Mouse (Mus musculus): ENCODE results near the gene Comt. TPM values are rescaled to one million over a fixed set of nuclear protein-coding genes. Genes with fewer than 3 reads are reported as not detected.

Gene Comt
- polyA plus RNA-seq, 1 experiment from 2014 or later = 60.3 TPM

- Histone ChIP-seq H3K27me3 (no peaks in the 10 kb centered on the region), H3K4me1 (no peaks in the 10 kb centered on the region), H3K27ac (no peak overlapping the region), H3K4me3 (no peak overlapping the region), H3K9ac (0 out of 2 replicates have a peak overlapping the region, but pooled peaks have one; percentile 18), H3K4me2 (replicated peaks) (no peak overlapping the region), H3K36me3 (peaks cover 9% of the 10 kb centered on the region), H3K9me3 (replicated peaks) (no peaks in the 10 kb centered on the region)
- WGBS = 72% methylated on average over 6 of the region's 6 CpGs
- no peak for ATAC-seq (ENCODE audit: low FRiP score)
Measured at GRCm38 (mm10) chr16:18360151-18360805, 66.4 kb downstream of the Comt start.

GRCm38 (mm10) chr16:18357977-18358376, 68.7 kb downstream of the Comt start:
- H3K4me2 ChIP-seq (replicated peaks) = no peak overlapping the region
- H3K36me3 ChIP-seq = 0 out of 2 replicates have a peak, but pooled peaks cover 8% of the 10 kb centered on the region
- H3K9ac ChIP-seq = no peak overlapping the region
- no peak overlapping the region for H3K4me3 ChIP-seq
- 0 out of 2 replicates have a peak, but pooled peaks cover 5% of the 10 kb centered on the region for H3K4me1 ChIP-seq
- H3K27me3 ChIP-seq = no peaks in the 10 kb centered on the region
- 90% methylated on average over 6 of the region's 6 CpGs for WGBS
- no peaks in the 10 kb centered on the region for H3K9me3 ChIP-seq (replicated peaks)
- no peak overlapping the region for H3K27ac ChIP-seq
- ATAC-seq (ENCODE audit: low FRiP score) = no peak

GRCm38 (mm10) chr16:18356961-18357360, 69.7 kb downstream of the Comt start:
- no peak overlapping the region for H3K27ac ChIP-seq
- WGBS = 80% methylated on average over 1 of the region's 1 CpGs
- no peak for ATAC-seq (ENCODE audit: low FRiP score)

More at GRCm38 (mm10) chr16:18356961-18357360, 69.7 kb downstream of the Comt start:
- Histone ChIP-seq H3K9me3 (replicated peaks) (no peaks in the 10 kb centered on the region), H3K27me3 (no peaks in the 10 kb centered on the region), H3K9ac (no peak overlapping the region), H3K4me2 (replicated peaks) (no peak overlapping the region), H3K4me1 (0 out of 2 replicates have a peak, but pooled peaks cover 5% of the 10 kb centered on the region), H3K36me3 (0 out of 2 replicates have a peak, but pooled peaks cover 8% of the 10 kb centered on the region), H3K4me3 (no peak overlapping the region)

Small RNA genes lying within 50 kb of the gene (microRNA-seq; reads per million reads assigned to microRNA genes)
- gene Gm26219 = not detected

Other genes with a start within 250 kb of the Comt start
- gene Ccdc188, start 209.0 kb downstream of the Comt start, polyA plus RNA-seq (2016; fragmentation: Nextera tagmentation; extraction: Ambion mirVana) = not detected in 2 replicates
- 19.4 TPM in 2 replicates for gene Zdhhc8, start 191.7 kb downstream of the Comt start, polyA plus RNA-seq (2016; fragmentation: Nextera tagmentation; extraction: Ambion mirVana)
- gene Trmt2a, start 178.2 kb downstream of the Comt start, polyA plus RNA-seq (2016; fragmentation: Nextera tagmentation; extraction: Ambion mirVana) = 99.6 and 102 TPM in 2 replicates
- gene Ranbp1, start 178.1 kb downstream of the Comt start, polyA plus RNA-seq (2016; fragmentation: Nextera tagmentation; extraction: Ambion mirVana) = 675 and 701 TPM in 2 replicates
- 1.7 and 3.9 TPM in 2 replicates for gene Gm49776, start 168.5 kb downstream of the Comt start, polyA plus RNA-seq (2016; fragmentation: Nextera tagmentation; extraction: Ambion mirVana)
- 34.2 and 35.0 TPM in 2 replicates for gene Dgcr8, start 137.6 kb downstream of the Comt start, polyA plus RNA-seq (2016; fragmentation: Nextera tagmentation; extraction: Ambion mirVana)
- gene Tango2, start 78.7 kb downstream of the Comt start, polyA plus RNA-seq (2016; fragmentation: Nextera tagmentation; extraction: Ambion mirVana) = 48.2 and 50.5 TPM in 2 replicates
- gene Arvcf, start 78.7 kb downstream of the Comt start, polyA plus RNA-seq (2016; fragmentation: Nextera tagmentation; extraction: Ambion mirVana) = 105 and 119 TPM in 2 replicates
- gene Txnrd2, start 468 bp downstream of the Comt start, polyA plus RNA-seq (2016; fragmentation: Nextera tagmentation; extraction: Ambion mirVana) = 20.2 and 20.3 TPM in 2 replicates
- 11.5 and 12.4 TPM in 2 replicates for gene Gnb1l, start 71.9 kb upstream of the Comt start, polyA plus RNA-seq (2016; fragmentation: Nextera tagmentation; extraction: Ambion mirVana)
- gene Rtl10, start 72.0 kb upstream of the Comt start, polyA plus RNA-seq (2016; fragmentation: Nextera tagmentation; extraction: Ambion mirVana) = 2.3 and 2.9 TPM in 2 replicates
- 15.4 and 15.5 TPM in 2 replicates for gene Tbx1, start 163.8 kb upstream of the Comt start, polyA plus RNA-seq (2016; fragmentation: Nextera tagmentation; extraction: Ambion mirVana)
- 10.1 and 11.1 TPM in 2 replicates for gene Gp1bb, start 195.6 kb upstream of the Comt start, polyA plus RNA-seq (2016; fragmentation: Nextera tagmentation; extraction: Ambion mirVana)
- gene Gm49601, start 199.6 kb upstream of the Comt start, polyA plus RNA-seq (2016; fragmentation: Nextera tagmentation; extraction: Ambion mirVana) = 12.6 and 13.5 TPM in 2 replicates
- gene Sept5, start 203.1 kb upstream of the Comt start, polyA plus RNA-seq (2016; fragmentation: Nextera tagmentation; extraction: Ambion mirVana) = 98.7 and 105 TPM in 2 replicates

Data from hindbrain, embryonic 12.5 days (tissue).